Mouse (Mus musculus) neural tube, embryonic 12.5 days (tissue): ENCODE measurements around the gene Emc10. TPM values are rescaled to one million over a fixed set of nuclear protein-coding genes. Genes with fewer than 3 reads are reported as not detected.

Experiments used
- ATAC-seq: fragments of 200-750 bp; cut with Nextera tagmentation; 2 replicates; pipeline ENCODE4 v1.8.0; 2017; ENCODE audit warnings: low read depth, mild to moderate bottlenecking, moderate TSS enrichment, moderate library complexity; ENCODE audit not compliant: low FRiP score
- H3K27ac ChIP-seq: fragments of 300-500 bp; sonication (generic); 2 replicates; pipeline ENCODE4 v1.5.1; 2016
- H3K27me3 ChIP-seq: fragments of 300-500 bp; sonication (generic); replicated peaks from 2 replicates; pipeline ENCODE4 v1.6.1; 2016; ENCODE audit warnings: mild to moderate bottlenecking
- H3K36me3 ChIP-seq: fragments of 300-500 bp; sonication (generic); 2 replicates; pipeline ENCODE4 v1.6.1; 2016; ENCODE audit warnings: mild to moderate bottlenecking
- H3K4me1 ChIP-seq: fragments of 300-500 bp; sonication (generic); 2 replicates; pipeline ENCODE4 v1.6.1; 2016
- H3K4me2 ChIP-seq: fragments of 300-500 bp; sonication (generic); replicated peaks from 2 replicates; pipeline ENCODE4 v1.6.1; 2016; ENCODE audit warnings: mild to moderate bottlenecking
- H3K4me3 ChIP-seq: fragments of 300-500 bp; sonication (generic); 2 replicates; pipeline ENCODE4 v1.5.1; 2016
- H3K9ac ChIP-seq: fragments of 300-500 bp; sonication (generic); 2 replicates; pipeline ENCODE4 v1.6.1; 2016; ENCODE audit warnings: mild to moderate bottlenecking
- H3K9me3 ChIP-seq: fragments of 300-500 bp; sonication (generic); 2 replicates; pipeline ENCODE4 v1.6.1; 2016; ENCODE audit warnings: mild to moderate bottlenecking
- WGBS: fragments of 180-500 bp; shearing (Covaris S2); methylation state at CpG from one replicate; pipeline ENCODE4 v1.1.7; 2016; 5-methylcytosine and 5-hydroxymethylcytosine counted together
- polyA plus RNA-seq: library from polyadenylated mRNA; unstranded; fragments of >200 nt; fragmentation: Nextera tagmentation; extraction: Ambion mirVana; gene quantifications from 2 replicates; pipeline ENCODE4 v1.2.1, GENCODE M21; 2016

Emc10 gene
- polyA plus RNA-seq, 1 experiment from 2014 or later, result 136 TPM

DNA sequence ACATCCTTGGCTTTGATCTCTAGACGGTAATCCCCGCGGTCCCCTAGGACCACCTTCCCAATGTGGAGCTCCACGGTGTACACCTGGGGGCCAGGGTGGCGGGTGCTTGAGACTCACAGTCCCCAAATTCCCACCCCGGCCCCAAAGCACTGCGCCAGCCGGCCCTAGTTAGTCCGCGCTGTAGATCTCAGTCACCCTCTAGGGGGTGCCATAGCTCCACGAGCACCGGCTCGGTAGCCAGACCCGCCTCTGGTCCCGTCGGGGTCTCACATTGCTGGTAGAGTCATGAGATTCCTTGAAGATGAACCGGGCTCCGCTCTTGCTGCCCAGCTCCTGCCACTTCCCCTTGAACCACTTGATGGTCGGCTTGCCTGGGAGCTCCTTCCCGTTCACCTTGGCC is 25.4 kb upstream of the Emc10 start:
- peaks cover 54% of the 10 kb centered on the region for H3K27me3 ChIP-seq
- no peak overlapping the region for H3K27ac ChIP-seq
- H3K4me3 ChIP-seq, result no peak overlapping the region
- H3K4me1 ChIP-seq, result peaks cover 8% of the 10 kb centered on the region; the same call in 1 of the 2 replicates
- peak overlapping the region; percentile 17; the same call in 1 of the 2 replicates for H3K9ac ChIP-seq
- no peaks in the 10 kb centered on the region for H3K36me3 ChIP-seq
- H3K9me3 ChIP-seq, result no peaks in the 10 kb centered on the region
- peak overlapping the region; percentile 38 for H3K4me2 ChIP-seq
- 2% methylated on average over 20 of the region's 20 CpGs for WGBS
- peak; percentile 73; the same call in 1 of the 2 replicates for ATAC-seq

GRCm38 (mm10) chr7:44520990-44521389 is 24.7 kb upstream of the Emc10 start:
- WGBS, result 72% methylated on average over 3 of the region's 3 CpGs
- H3K36me3 ChIP-seq, result no peaks in the 10 kb centered on the region
- no peak overlapping the region for H3K9ac ChIP-seq
- peaks cover 49% of the 10 kb centered on the region for H3K27me3 ChIP-seq
- H3K27ac ChIP-seq, result no peak overlapping the region
- H3K4me3 ChIP-seq, result no peak overlapping the region
- H3K4me1 ChIP-seq, result peaks cover 8% of the 10 kb centered on the region; the same call in 1 of the 2 replicates
- no peaks in the 10 kb centered on the region for H3K9me3 ChIP-seq
- no peak for ATAC-seq
- H3K4me2 ChIP-seq, result no peak overlapping the region

- Histone ChIP-seq H3K4me3 (no peak overlapping the region), H3K9ac (no peak overlapping the region), H3K27ac (no peak overlapping the region), H3K9me3 (no peaks in the 10 kb centered on the region), H3K27me3 (peaks cover 35% of the 10 kb centered on the region), H3K4me2 (no peak overlapping the region), H3K36me3 (no peaks in the 10 kb centered on the region), H3K4me1 (0 out of 2 replicates have a peak, but pooled peaks cover 5% of the 10 kb centered on the region)
- no peak for ATAC-seq
- WGBS, result 71% methylated on average over 9 of the region's 9 CpGs
These were observed 23.0 kb upstream of the Emc10 start for GRCm38 (mm10) chr7:44519240-44519913.

DNA sequence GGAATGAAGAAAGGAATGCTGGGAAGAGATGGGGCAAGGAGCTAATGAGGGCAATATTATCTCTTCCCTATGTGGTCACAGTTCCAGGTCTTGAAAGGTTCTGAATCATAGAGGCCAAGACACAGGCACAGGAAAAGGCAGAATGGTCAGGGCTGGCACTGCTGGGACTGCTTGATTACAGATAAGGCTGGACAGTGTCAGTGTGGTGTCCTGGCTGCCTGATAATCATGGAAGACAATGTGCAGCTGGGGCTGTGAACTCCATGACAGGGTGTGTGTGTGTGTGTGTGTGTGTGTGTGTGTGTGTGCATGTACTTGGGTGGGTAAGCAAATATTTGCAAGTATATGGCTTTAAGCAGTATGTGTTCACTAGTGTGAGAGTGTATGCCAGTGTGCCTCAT is 11.2 kb upstream of the Emc10 start:
- no peak overlapping the region for H3K4me2 ChIP-seq
- H3K27ac ChIP-seq, result no peak overlapping the region
- no peak overlapping the region for H3K9ac ChIP-seq
- peaks cover 19% of the 10 kb centered on the region; the same call in 1 of the 2 replicates for H3K27me3 ChIP-seq
- H3K36me3 ChIP-seq, result no peaks in the 10 kb centered on the region
- H3K4me3 ChIP-seq, result no peak overlapping the region
- no peak for ATAC-seq
- no peaks in the 10 kb centered on the region for H3K4me1 ChIP-seq
- 0 out of 2 replicates have a peak, but pooled peaks cover 1% of the 10 kb centered on the region for H3K9me3 ChIP-seq

DNA sequence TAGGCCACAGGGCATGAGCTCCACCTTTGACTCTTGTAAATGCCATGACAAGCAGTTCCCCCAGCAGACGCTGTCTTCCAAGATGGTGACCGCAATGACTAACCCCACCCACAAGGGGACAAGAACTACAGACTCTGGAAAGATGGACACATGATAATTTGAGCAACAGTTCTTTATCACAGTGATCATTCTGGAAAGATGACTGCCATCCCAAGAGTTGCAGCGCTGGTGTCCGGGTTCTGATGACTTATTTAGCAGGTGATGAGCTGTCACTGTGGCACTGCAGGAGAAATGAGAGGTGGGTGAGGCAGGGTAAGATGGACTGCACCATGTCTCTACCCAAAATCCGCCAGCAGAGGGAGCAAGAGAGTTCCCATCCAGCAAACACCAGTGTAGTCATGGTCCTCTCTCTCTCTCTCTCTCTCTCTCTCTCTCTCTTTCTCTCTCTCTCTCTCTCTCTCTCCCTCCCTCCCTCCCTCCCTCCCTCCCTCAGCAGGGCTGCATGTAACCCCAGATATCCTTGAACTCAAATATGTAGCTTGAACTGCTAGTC is 5.3 kb upstream of the Emc10 start:
- Histone ChIP-seq H3K9me3 (no peaks in the 10 kb centered on the region), H3K27ac (no peak overlapping the region), H3K4me2 (no peak overlapping the region), H3K4me3 (no peak overlapping the region), H3K36me3 (no peaks in the 10 kb centered on the region), H3K4me1 (peaks cover 4% of the 10 kb centered on the region; the same call in 1 of the 2 replicates), H3K9ac (no peak overlapping the region), H3K27me3 (0 out of 2 replicates have a peak, but pooled peaks cover 5% of the 10 kb centered on the region)
- ATAC-seq, result no peak
- 38% methylated on average over 5 of the region's 5 CpGs for WGBS

DNA sequence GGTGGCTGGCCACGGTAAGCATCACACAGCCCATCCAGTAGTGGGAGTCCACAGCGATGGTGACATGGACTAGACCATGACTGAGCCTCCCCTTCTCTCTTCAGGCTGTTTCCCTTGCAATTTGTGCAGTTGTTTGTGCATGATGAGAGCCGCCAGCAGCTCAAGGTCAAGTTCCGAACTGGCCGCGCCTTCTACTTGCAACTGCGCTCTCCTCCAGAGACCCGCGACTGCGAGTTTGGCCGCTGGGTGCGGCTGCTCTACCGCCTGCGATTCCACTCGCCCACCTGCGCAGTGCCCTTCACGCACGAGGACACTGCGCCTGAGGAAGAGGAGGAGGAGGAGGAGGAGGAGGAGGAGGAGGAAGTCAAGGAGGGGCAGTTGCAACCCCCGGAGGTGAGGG is 3.7 kb upstream of the Emc10 start:
- peaks cover 12% of the 10 kb centered on the region for H3K4me1 ChIP-seq
- 0 out of 2 replicates have a peak, but pooled peaks cover 5% of the 10 kb centered on the region for H3K27me3 ChIP-seq
- no peak overlapping the region for H3K4me3 ChIP-seq
- 59% methylated on average over 20 of the region's 20 CpGs for WGBS
- no peak overlapping the region for H3K4me2 ChIP-seq
- ATAC-seq, result no peak
- no peaks in the 10 kb centered on the region for H3K36me3 ChIP-seq
- H3K27ac ChIP-seq, result no peak overlapping the region
- H3K9ac ChIP-seq, result no peak overlapping the region
- H3K9me3 ChIP-seq, result no peaks in the 10 kb centered on the region

DNA sequence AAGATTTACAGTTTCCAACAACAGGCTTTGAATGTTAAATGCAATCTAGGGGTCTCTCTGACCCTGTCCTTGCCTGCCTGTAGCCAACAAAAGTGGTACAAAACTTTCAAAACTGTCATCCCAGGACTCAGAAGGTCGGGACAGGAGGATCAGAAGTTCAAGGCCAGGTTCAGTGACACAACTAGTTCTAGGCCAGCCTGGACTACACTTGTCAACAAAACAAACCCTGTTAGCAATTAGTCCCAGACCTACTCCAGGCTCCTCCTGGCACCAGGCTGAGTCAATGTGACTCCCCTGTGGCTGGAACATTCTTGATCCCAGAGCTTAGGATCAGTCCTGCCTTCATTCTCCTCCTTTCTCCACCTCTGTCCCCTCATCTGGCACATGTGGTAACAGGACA is 2.6 kb upstream of the Emc10 start:
- 0 out of 2 replicates have a peak, but pooled peaks cover 5% of the 10 kb centered on the region for H3K27me3 ChIP-seq

DNA sequence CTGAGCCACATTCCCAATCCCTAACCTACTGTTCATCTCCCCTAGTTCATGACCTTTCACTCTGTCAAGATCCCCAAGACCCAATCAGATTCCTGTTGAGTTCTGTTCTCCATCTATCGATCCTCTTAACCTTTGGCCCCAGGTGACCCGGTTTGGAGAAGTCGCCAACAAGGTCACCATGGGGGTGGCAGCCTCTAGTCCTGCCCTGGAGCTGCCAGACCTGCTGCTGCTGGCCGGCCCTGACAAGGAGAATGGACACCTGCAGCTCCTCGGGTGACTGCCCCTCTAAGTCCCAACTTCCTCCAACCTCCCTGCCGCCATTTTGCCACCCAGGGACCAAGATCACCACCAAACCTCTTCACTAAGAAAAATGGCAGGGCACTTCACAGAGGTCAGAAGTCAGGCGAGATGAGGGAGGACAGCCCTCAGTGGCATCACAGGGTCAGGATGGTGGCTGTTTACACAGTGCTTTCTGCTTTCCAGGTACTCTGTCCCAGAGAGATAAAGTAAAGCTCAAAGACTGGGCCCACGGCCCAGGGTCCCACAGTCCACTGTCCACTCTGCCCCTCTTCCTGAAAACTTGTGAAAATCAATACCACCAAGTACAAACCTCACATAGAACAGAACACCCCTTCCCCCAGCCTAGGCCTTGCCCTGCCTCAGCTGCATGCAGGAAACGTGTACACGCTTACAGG is 1.2 kb upstream of the Emc10 start:
- no peak for ATAC-seq
- Histone ChIP-seq H3K27me3 (0 out of 2 replicates have a peak, but pooled peaks cover 5% of the 10 kb centered on the region), H3K4me2 (peak overlapping the region; percentile 85), H3K9me3 (no peaks in the 10 kb centered on the region), H3K27ac (no peak overlapping the region), H3K36me3 (peaks cover 10% of the 10 kb centered on the region), H3K4me3 (peak overlapping the region; percentile 76), H3K4me1 (peaks cover 18% of the 10 kb centered on the region), H3K9ac (0 out of 2 replicates have a peak overlapping the region, but pooled peaks have one; percentile 83)
- WGBS, result 89% methylated on average over 10 of the region's 10 CpGs

More for the DNA sequence above, 2.6 kb upstream of the Emc10 start:
- WGBS, result 81% methylated on average over 1 of the region's 1 CpGs
- no peaks in the 10 kb centered on the region for H3K9me3 ChIP-seq
- H3K4me2 ChIP-seq, result no peak overlapping the region
- no peaks in the 10 kb centered on the region for H3K36me3 ChIP-seq
- no peak overlapping the region for H3K4me3 ChIP-seq
- H3K4me1 ChIP-seq, result peaks cover 18% of the 10 kb centered on the region
- no peak overlapping the region for H3K27ac ChIP-seq
- no peak for ATAC-seq
- H3K9ac ChIP-seq, result no peak overlapping the region

DNA sequence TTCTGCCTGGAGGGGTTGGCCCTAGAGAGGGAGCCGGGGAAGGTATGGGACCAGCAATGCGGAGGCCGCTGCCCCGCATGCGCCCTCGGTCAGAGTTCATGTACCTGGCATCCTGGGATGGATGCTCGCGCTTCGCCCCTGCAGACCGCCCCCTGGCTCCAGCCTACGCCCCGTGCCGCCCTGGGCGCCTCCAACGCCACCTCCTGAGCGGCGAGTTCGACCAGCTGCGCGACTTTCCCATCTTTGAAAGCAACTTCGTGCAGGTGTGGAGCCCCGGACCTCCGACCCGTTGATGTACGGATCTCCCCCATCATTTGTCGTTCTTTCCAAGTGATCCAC is 411 bp upstream of the Emc10 start:
- Histone ChIP-seq H3K9me3 (no peaks in the 10 kb centered on the region), H3K27ac (peak overlapping the region; percentile 74), H3K4me3 (peak overlapping the region; percentile 76), H3K4me2 (peak overlapping the region; percentile 85), H3K27me3 (0 out of 2 replicates have a peak, but pooled peaks cover 5% of the 10 kb centered on the region), H3K36me3 (peaks cover 17% of the 10 kb centered on the region), H3K4me1 (peaks cover 18% of the 10 kb centered on the region), H3K9ac (peak overlapping the region; percentile 83)
- ATAC-seq, result no peak
- WGBS, result under 1% methylated on average over 26 of the region's 26 CpGs

GRCm38 (mm10) chr7:44495086-44495485 is 1.2 kb downstream of the Emc10 start:
- Histone ChIP-seq H3K27me3 (0 out of 2 replicates have a peak, but pooled peaks cover 2% of the 10 kb centered on the region), H3K36me3 (peaks cover 34% of the 10 kb centered on the region), H3K4me2 (peak overlapping the region; percentile 85), H3K9ac (peak overlapping the region; percentile 84), H3K9me3 (no peaks in the 10 kb centered on the region), H3K4me1 (peaks cover 18% of the 10 kb centered on the region), H3K27ac (no peak overlapping the region), H3K4me3 (no peak overlapping the region)
- ATAC-seq, result no peak
- WGBS, result 87% methylated on average over 7 of the region's 7 CpGs

DNA sequence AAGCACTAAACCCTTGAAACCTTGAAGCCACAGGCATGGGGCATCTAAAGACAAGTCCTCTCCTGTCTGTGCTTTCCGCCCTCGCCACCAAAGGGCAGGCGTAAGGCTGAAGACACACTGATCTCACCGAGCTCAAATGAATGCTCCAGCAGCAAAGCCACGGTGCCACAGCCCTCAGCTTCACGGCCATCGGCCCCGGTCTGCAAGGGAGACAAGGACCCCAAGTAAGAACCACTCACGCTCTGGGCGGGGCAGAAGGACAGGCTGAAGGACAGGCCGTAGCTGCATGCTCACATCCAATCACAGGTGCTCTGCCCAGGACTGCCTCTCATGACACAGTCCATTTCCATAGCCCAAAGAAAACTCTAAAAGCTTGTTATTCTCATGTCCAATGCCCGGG is 1.6 kb downstream of the Emc10 start:
- Histone ChIP-seq H3K4me2 (peak overlapping the region; percentile 85), H3K27ac (no peak overlapping the region), H3K9ac (no peak overlapping the region), H3K36me3 (peaks cover 38% of the 10 kb centered on the region), H3K27me3 (no peaks in the 10 kb centered on the region), H3K9me3 (no peaks in the 10 kb centered on the region), H3K4me1 (peaks cover 18% of the 10 kb centered on the region), H3K4me3 (no peak overlapping the region)
- no peak for ATAC-seq
- 90% methylated on average over 12 of the region's 12 CpGs for WGBS

- peaks cover 46% of the 10 kb centered on the region for H3K36me3 ChIP-seq
- no peak overlapping the region for H3K9ac ChIP-seq
- H3K27ac ChIP-seq, result no peak overlapping the region
- 95% methylated on average over 21 of the region's 21 CpGs for WGBS
- peaks cover 16% of the 10 kb centered on the region for H3K4me1 ChIP-seq
- no peak overlapping the region for H3K4me3 ChIP-seq
- no peak for ATAC-seq
- H3K4me2 ChIP-seq, result no peak overlapping the region
- H3K9me3 ChIP-seq, result no peaks in the 10 kb centered on the region
- no peaks in the 10 kb centered on the region for H3K27me3 ChIP-seq
These were observed 4.0 kb downstream of the Emc10 start for GRCm38 (mm10) chr7:44492166-44492826.
